Comparison of ENCODE assay signal across 7 mouse cellular contexts in genomic region chr7:68580650-68581049, GRCm38 (mm10).
DNase-seq lines count a peak whose midpoint lies in the region.

No protein-coding gene starts in this region.

- DNase-seq in ovary, postnatal 14 days (ENCODE audit: low spot score): peak; percentile 32
- DNase-seq in ovary, postnatal 10 days (ENCODE audit: low spot score): no peak
- DNase-seq in adrenal gland, adult 2 months: peak; percentile 21
- peak; percentile 66 to 83 for DNase-seq in cerebellum, postnatal 25 days
- DNase-seq in heart, postnatal 10 days: peak; percentile 43 to 65
- peak; percentile 59 for DNase-seq in left cerebral cortex, postnatal 4 days
- peak; percentile 36 for DNase-seq in right cerebral cortex, postnatal 14 days

- intact Hi-C loops in heart, postnatal 10 days (cut with DNase I): no loop called here
- intact Hi-C loops in left cerebral cortex, postnatal 4 days (cut with DNase I): loop anchor here (2.0 kb wide), 1 partner anchor 242 kb away; no protein-coding TSS in a partner anchor
